Mouse (Mus musculus): ENCODE results near the gene Oscp1. TPM values are rescaled to one million over a fixed set of nuclear protein-coding genes. Genes with fewer than 3 reads are reported as not detected.

Gene Oscp1
- polyA plus RNA-seq, 1 experiment from 2014 or later: 11.8 TPM

GRCm38 (mm10) chr4:126027980-126028379, 30.4 kb upstream of the Oscp1 start:
- Histone ChIP-seq H3K27ac (ENCODE audit: low read length) (no peak overlapping the region), H3K27me3 (replicated peaks; ENCODE audit: insufficient read depth, low read length) (no peaks in the 10 kb centered on the region), H3K4me1 (ENCODE audit: insufficient read depth, low read depth, low read length) (no peaks in the 10 kb centered on the region), H3K9ac (replicated peaks; ENCODE audit: low read depth) (no peak overlapping the region), H3K36me3 (ENCODE audit: insufficient read depth, low read length) (no peaks in the 10 kb centered on the region), H3K4me2 (replicated peaks; ENCODE audit: low read depth, low read length) (no peak overlapping the region), H3K9me3 (ENCODE audit: low read length) (no peaks in the 10 kb centered on the region), H3K4me3 (ENCODE audit: low read depth, low read length) (no peak overlapping the region)
- ATAC-seq (no peak), DNase-seq (ENCODE audit: low spot score) (no peak)
- TF ChIP-seq CTCF (IDR thresholded peaks at IDR 0.05) (no peak), EP300 (IDR thresholded peaks at IDR 0.05) (no peak)
- WGBS: 79% methylated on average over 3 of the region's 3 CpGs

GRCm38 (mm10) chr4:126029042-126029441, 29.3 kb upstream of the Oscp1 start:
- ATAC-seq (no peak), DNase-seq (ENCODE audit: low spot score) (no peak)
- WGBS: 56% methylated on average over 3 of the region's 3 CpGs
- no peaks in the 10 kb centered on the region for H3K9me3 ChIP-seq (ENCODE audit: low read length)
- H3K4me3 ChIP-seq (ENCODE audit: low read depth, low read length): no peak overlapping the region
- no peaks in the 10 kb centered on the region for H3K4me1 ChIP-seq (ENCODE audit: insufficient read depth, low read depth, low read length)
- H3K27me3 ChIP-seq (replicated peaks; ENCODE audit: insufficient read depth, low read length): no peaks in the 10 kb centered on the region
- no peak overlapping the region for H3K27ac ChIP-seq (ENCODE audit: low read length)
- H3K36me3 ChIP-seq (ENCODE audit: insufficient read depth, low read length): no peaks in the 10 kb centered on the region
- no peak overlapping the region for H3K9ac ChIP-seq (replicated peaks; ENCODE audit: low read depth)
- no peak overlapping the region for H3K4me2 ChIP-seq (replicated peaks; ENCODE audit: low read depth, low read length)
- TF ChIP-seq CTCF (IDR thresholded peaks at IDR 0.05) (no peak), EP300 (IDR thresholded peaks at IDR 0.05) (no peak)

- no peak for DNase-seq (ENCODE audit: low spot score)
- WGBS: 61% methylated on average over 5 of the region's 5 CpGs
- no peaks in the 10 kb centered on the region for H3K36me3 ChIP-seq (ENCODE audit: insufficient read depth, low read length)
- no peak overlapping the region for H3K4me2 ChIP-seq (replicated peaks; ENCODE audit: low read depth, low read length)
- no peaks in the 10 kb centered on the region for H3K9me3 ChIP-seq (ENCODE audit: low read length)
- TF ChIP-seq EP300 (IDR thresholded peaks at IDR 0.05): no peak
- TF ChIP-seq CTCF (IDR thresholded peaks at IDR 0.05): no peak
- H3K9ac ChIP-seq (replicated peaks; ENCODE audit: low read depth): no peak overlapping the region
- no peaks in the 10 kb centered on the region for H3K4me1 ChIP-seq (ENCODE audit: insufficient read depth, low read depth, low read length)
- no peaks in the 10 kb centered on the region for H3K27me3 ChIP-seq (replicated peaks; ENCODE audit: insufficient read depth, low read length)
- no peak overlapping the region for H3K4me3 ChIP-seq (ENCODE audit: low read depth, low read length)
- no peak for ATAC-seq
- H3K27ac ChIP-seq (ENCODE audit: low read length): no peak overlapping the region
Observed at GRCm38 (mm10) chr4:126030705-126031104, 27.7 kb upstream of the Oscp1 start.

- no peaks in the 10 kb centered on the region for H3K36me3 ChIP-seq (ENCODE audit: insufficient read depth, low read length)
- no peaks in the 10 kb centered on the region for H3K4me1 ChIP-seq (ENCODE audit: insufficient read depth, low read depth, low read length)
- H3K4me2 ChIP-seq (replicated peaks; ENCODE audit: low read depth, low read length): no peak overlapping the region
- H3K27me3 ChIP-seq (replicated peaks; ENCODE audit: insufficient read depth, low read length): no peaks in the 10 kb centered on the region
- H3K9me3 ChIP-seq (ENCODE audit: low read length): no peaks in the 10 kb centered on the region
- H3K27ac ChIP-seq (ENCODE audit: low read length): no peak overlapping the region
- 76% methylated on average over 5 of the region's 5 CpGs for WGBS
- TF ChIP-seq CTCF (IDR thresholded peaks at IDR 0.05) (no peak), EP300 (IDR thresholded peaks at IDR 0.05) (no peak)
- H3K9ac ChIP-seq (replicated peaks; ENCODE audit: low read depth): no peak overlapping the region
- no peak for DNase-seq (ENCODE audit: low spot score)
- no peak overlapping the region for H3K4me3 ChIP-seq (ENCODE audit: low read depth, low read length)
- no peak for ATAC-seq
Observed at GRCm38 (mm10) chr4:126035413-126035812, 23.0 kb upstream of the Oscp1 start.

GRCm38 (mm10) chr4:126046851-126047585, 11.3 kb upstream of the Oscp1 start, which contains the start of gene Mrps15:
Mrps15 (plus strand) TSS chr4:126046925.
- no peaks in the 10 kb centered on the region for H3K9me3 ChIP-seq (ENCODE audit: low read length)
- H3K9ac ChIP-seq (replicated peaks; ENCODE audit: low read depth): peak within 1 kb of the TSS; percentile 63
- DNase-seq (ENCODE audit: low spot score) (peak; percentile 94), ATAC-seq (peak; percentile 97)
- peak within 1 kb of the TSS; percentile 60 for H3K27ac ChIP-seq (ENCODE audit: low read length)
- 1% methylated on average over 53 of the region's 56 CpGs for WGBS
- TF ChIP-seq EP300 (IDR thresholded peaks at IDR 0.05) (peak; percentile 49; the same call in 1 of the 2 replicates), CTCF (IDR thresholded peaks at IDR 0.05) (no peak)
- peaks cover 7% of the 10 kb centered on the region; the same call in 1 of the 2 replicates for H3K4me1 ChIP-seq (ENCODE audit: insufficient read depth, low read depth, low read length)
- H3K36me3 ChIP-seq (ENCODE audit: insufficient read depth, low read length): peaks cover 5% of the 10 kb centered on the region; the same call in 1 of the 2 replicates
- peak within 1 kb of the TSS; percentile 82 for H3K4me3 ChIP-seq (ENCODE audit: low read depth, low read length)
- peak within 1 kb of the TSS; percentile 85 for H3K4me2 ChIP-seq (replicated peaks; ENCODE audit: low read depth, low read length)
- H3K27me3 ChIP-seq (replicated peaks; ENCODE audit: insufficient read depth, low read length): no peaks in the 10 kb centered on the region

- Histone ChIP-seq H3K9me3 (ENCODE audit: low read length) (no peaks in the 10 kb centered on the region), H3K9ac (replicated peaks; ENCODE audit: low read depth) (no peak overlapping the region), H3K4me1 (ENCODE audit: insufficient read depth, low read depth, low read length) (peaks cover 7% of the 10 kb centered on the region; the same call in 1 of the 2 replicates), H3K36me3 (ENCODE audit: insufficient read depth, low read length) (peaks cover 10% of the 10 kb centered on the region; the same call in 1 of the 2 replicates), H3K4me3 (ENCODE audit: low read depth, low read length) (no peak overlapping the region), H3K4me2 (replicated peaks; ENCODE audit: low read depth, low read length) (no peak overlapping the region), H3K27ac (ENCODE audit: low read length) (no peak overlapping the region), H3K27me3 (replicated peaks; ENCODE audit: insufficient read depth, low read length) (no peaks in the 10 kb centered on the region)
- peak; percentile 54 for ATAC-seq
- TF ChIP-seq CTCF (IDR thresholded peaks at IDR 0.05) (no peak; the same call in 1 of the 2 replicates), EP300 (IDR thresholded peaks at IDR 0.05) (no peak)
- peak; percentile 66 for DNase-seq (ENCODE audit: low spot score)
- 43% methylated on average over 7 of the region's 7 CpGs for WGBS
Observed at GRCm38 (mm10) chr4:126051617-126052016, 6.7 kb upstream of the Oscp1 start.
